Mouse (Mus musculus) cerebellum, adult 11 months (tissue): ENCODE data around the gene Dmc1.

ENCODE experiments used
- DNase-seq: peaks from one replicate; pipeline ENCODE4 v3.0.0; 2022

Dmc1 gene

GRCm38 (mm10) chr15:79559649-79560048, 45.3 kb downstream of the Dmc1 start:
- DNase-seq, result no peak

- no peak for DNase-seq
Measured at GRCm38 (mm10) chr15:79552566-79552965, 52.3 kb downstream of the Dmc1 start.

GRCm38 (mm10) chr15:79548226-79548625, 56.7 kb downstream of the Dmc1 start:
- no peak for DNase-seq

- DNase-seq, result no peak
Measured at GRCm38 (mm10) chr15:79547289-79547820, 57.6 kb downstream of the Dmc1 start.

GRCm38 (mm10) chr15:79546410-79547288, 58.3 kb downstream of the Dmc1 start, which contains the start of gene Ddx17:
Gene Ddx17, minus strand, starts transcription at chr15:79546741.
- DNase-seq, result peak; percentile 98

GRCm38 (mm10) chr15:79545921-79546399, 58.9 kb downstream of the Dmc1 start:
- peak; percentile 46 for DNase-seq

- DNase-seq, result no peak
Measured at GRCm38 (mm10) chr15:79545496-79545895, 59.4 kb downstream of the Dmc1 start.

GRCm38 (mm10) chr15:79543968-79544367, 60.9 kb downstream of the Dmc1 start:
- no peak for DNase-seq

- DNase-seq, result no peak
Measured at GRCm38 (mm10) chr15:79533796-79534195, 71.1 kb downstream of the Dmc1 start.

- no peak for DNase-seq
Measured at GRCm38 (mm10) chr15:79529935-79530334, 75.0 kb downstream of the Dmc1 start.

GRCm38 (mm10) chr15:79527991-79528639, 76.8 kb downstream of the Dmc1 start:
- no peak for DNase-seq

- peak; percentile 52 for DNase-seq
Measured at GRCm38 (mm10) chr15:79527192-79527591, 77.7 kb downstream of the Dmc1 start.

GRCm38 (mm10) chr15:79525979-79526768, 78.7 kb downstream of the Dmc1 start:
- DNase-seq, result no peak

- no peak for DNase-seq
Measured at GRCm38 (mm10) chr15:79525564-79525963, 79.3 kb downstream of the Dmc1 start.

- DNase-seq, result no peak
Measured at GRCm38 (mm10) chr15:79519400-79520220, 85.3 kb downstream of the Dmc1 start.

GRCm38 (mm10) chr15:79518571-79518970, 86.3 kb downstream of the Dmc1 start:
- DNase-seq, result no peak

- no peak for DNase-seq
Measured at GRCm38 (mm10) chr15:79517710-79518109, 87.2 kb downstream of the Dmc1 start.

- DNase-seq, result no peak
Measured at GRCm38 (mm10) chr15:79516171-79517096, 88.5 kb downstream of the Dmc1 start, which contains the start of gene Kdelr3. Gene Kdelr3, plus strand, starts transcription at chr15:79516411.

- no peak for DNase-seq
Measured at GRCm38 (mm10) chr15:79513940-79514339, 91.0 kb downstream of the Dmc1 start.

GRCm38 (mm10) chr15:79511553-79512320, 93.2 kb downstream of the Dmc1 start:
- peak; percentile 55 for DNase-seq
